Mouse (Mus musculus): ENCODE measurements around the gene Dnaic1. TPM values are rescaled to one million over a fixed set of nuclear protein-coding genes. Genes with fewer than 3 reads are reported as not detected.

The Dnaic1 gene
- total RNA-seq, 1 experiment: 1.7 TPM

GRCm38 (mm10) chr4:41527996-41528395, 41.6 kb upstream of the Dnaic1 start:
- H3K36me3 ChIP-seq (ENCODE audit: control insufficient read depth, insufficient read depth, low read length, poor library complexity, severe bottlenecking): no peaks in the 10 kb centered on the region
- TF ChIP-seq ZNF384 (IDR thresholded peaks at IDR 0.05; ENCODE audit: low read depth, low read length) (no peak), CHD2 (IDR thresholded peaks at IDR 0.05; ENCODE audit: low read depth, low read length) (no peak), ZC3H11A (IDR thresholded peaks at IDR 0.05; ENCODE audit: borderline replicate concordance, low read depth, low read length) (no peak), HCFC1 (IDR thresholded peaks at IDR 0.05; ENCODE audit: borderline replicate concordance, insufficient read depth, low read length) (no peak), MAFK (IDR thresholded peaks at IDR 0.05; ENCODE audit: insufficient read depth, low read depth, low read length) (no peak)
- no peak overlapping the region for H3K27ac ChIP-seq (ENCODE audit: insufficient read depth, low read depth, low read length, poor library complexity, severe bottlenecking)
- no peaks in the 10 kb centered on the region for H3K9me3 ChIP-seq (ENCODE audit: control insufficient read depth, insufficient read depth, low read depth, low read length)
- no peak for DNase-seq (ENCODE audit: low read depth, low spot score)
- in situ Hi-C loops (cut with MboI; ENCODE audit: low sequenced_read_pairs in 2 of 2, unreplicated experiment in 2 of 2): no loop called here
- no peak overlapping the region for H3K9ac ChIP-seq (ENCODE audit: insufficient read depth, low read depth, low read length, poor library complexity, severe bottlenecking)
- H3K4me3 ChIP-seq (ENCODE audit: insufficient read depth in 1 of 2, low read depth in 1 of 2, low read length in 2 of 2, poor library complexity in 1 of 2, severe bottlenecking in 1 of 2): no peak overlapping the region
- no peaks in the 10 kb centered on the region; a peak in 1 of 4 replicates for H3K4me1 ChIP-seq (ENCODE audit: control insufficient read depth in 2 of 2, insufficient read depth in 2 of 2, low read length in 2 of 2, poor library complexity in 1 of 2)

DNA sequence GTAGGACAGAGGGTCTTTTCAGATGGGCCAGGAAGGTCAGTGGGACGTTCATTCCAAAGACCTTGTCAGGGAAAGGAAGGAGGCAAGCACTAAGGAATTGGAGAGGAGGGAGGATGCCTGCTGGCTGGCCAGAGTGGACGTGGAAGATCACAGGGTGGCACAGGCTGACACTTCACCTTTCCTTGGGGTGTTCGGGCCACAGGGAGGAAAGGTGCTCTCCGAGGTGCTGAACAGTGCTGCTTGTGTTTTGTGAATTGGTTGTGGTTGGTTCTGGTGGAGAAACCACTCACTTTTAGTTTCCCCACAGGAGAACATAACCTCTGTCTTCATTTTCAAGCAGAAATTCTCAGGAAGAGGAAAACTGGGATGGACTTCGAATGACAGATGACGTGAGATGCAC, 37.2 kb upstream of the Dnaic1 start:
- Histone ChIP-seq H3K27ac (ENCODE audit: insufficient read depth, low read depth, low read length, poor library complexity, severe bottlenecking) (no peak overlapping the region), H3K9me3 (ENCODE audit: control insufficient read depth, insufficient read depth, low read depth, low read length) (no peaks in the 10 kb centered on the region), H3K4me1 (ENCODE audit: control insufficient read depth in 2 of 2, insufficient read depth in 2 of 2, low read length in 2 of 2, poor library complexity in 1 of 2) (no peaks in the 10 kb centered on the region; a peak in 1 of 4 replicates), H3K4me3 (ENCODE audit: insufficient read depth in 1 of 2, low read depth in 1 of 2, low read length in 2 of 2, poor library complexity in 1 of 2, severe bottlenecking in 1 of 2) (no peak overlapping the region), H3K36me3 (ENCODE audit: control insufficient read depth, insufficient read depth, low read length, poor library complexity, severe bottlenecking) (no peaks in the 10 kb centered on the region), H3K9ac (ENCODE audit: insufficient read depth, low read depth, low read length, poor library complexity, severe bottlenecking) (no peak overlapping the region)
- DNase-seq (ENCODE audit: low read depth, low spot score): peak; percentile 48
- in situ Hi-C loops (cut with MboI; ENCODE audit: low sequenced_read_pairs in 2 of 2, unreplicated experiment in 2 of 2): no loop called here
- TF ChIP-seq MAFK (IDR thresholded peaks at IDR 0.05; ENCODE audit: insufficient read depth, low read depth, low read length) (no peak), ZC3H11A (IDR thresholded peaks at IDR 0.05; ENCODE audit: borderline replicate concordance, low read depth, low read length) (no peak), CHD2 (IDR thresholded peaks at IDR 0.05; ENCODE audit: low read depth, low read length) (no peak), HCFC1 (IDR thresholded peaks at IDR 0.05; ENCODE audit: borderline replicate concordance, insufficient read depth, low read length) (no peak), ZNF384 (IDR thresholded peaks at IDR 0.05; ENCODE audit: low read depth, low read length) (no peak)

DNA sequence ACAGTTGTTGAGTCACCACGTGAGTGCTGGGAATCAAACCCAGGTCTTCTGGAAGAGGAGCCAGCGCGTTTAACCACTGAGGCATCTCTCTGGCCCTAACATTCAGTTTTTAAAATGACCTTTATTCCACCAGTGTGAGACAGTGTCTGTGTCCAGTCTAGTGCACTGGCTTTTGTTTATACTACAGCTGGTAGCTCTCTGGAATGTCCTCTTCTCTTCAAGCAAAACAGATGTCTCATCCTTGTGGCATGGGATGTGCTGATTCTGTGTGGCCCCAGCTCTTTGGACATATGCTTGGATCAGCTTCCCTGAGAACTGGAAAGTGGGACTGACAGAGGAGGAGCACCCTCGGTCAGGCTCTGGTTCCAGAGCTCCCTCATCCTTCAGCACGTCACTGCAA, 34.7 kb upstream of the Dnaic1 start:
- H3K27ac ChIP-seq (ENCODE audit: insufficient read depth, low read depth, low read length, poor library complexity, severe bottlenecking): no peak overlapping the region
- H3K4me3 ChIP-seq (ENCODE audit: insufficient read depth in 1 of 2, low read depth in 1 of 2, low read length in 2 of 2, poor library complexity in 1 of 2, severe bottlenecking in 1 of 2): no peak overlapping the region
- in situ Hi-C loops (cut with MboI; ENCODE audit: low sequenced_read_pairs in 2 of 2, unreplicated experiment in 2 of 2): no loop called here
- H3K36me3 ChIP-seq (ENCODE audit: control insufficient read depth, insufficient read depth, low read length, poor library complexity, severe bottlenecking): no peaks in the 10 kb centered on the region
- TF ChIP-seq ZNF384 (IDR thresholded peaks at IDR 0.05; ENCODE audit: low read depth, low read length): no peak
- no peak for TF ChIP-seq HCFC1 (IDR thresholded peaks at IDR 0.05; ENCODE audit: borderline replicate concordance, insufficient read depth, low read length)
- no peak for TF ChIP-seq CHD2 (IDR thresholded peaks at IDR 0.05; ENCODE audit: low read depth, low read length)
- no peak for TF ChIP-seq ZC3H11A (IDR thresholded peaks at IDR 0.05; ENCODE audit: borderline replicate concordance, low read depth, low read length)
- TF ChIP-seq MAFK (IDR thresholded peaks at IDR 0.05; ENCODE audit: insufficient read depth, low read depth, low read length): no peak
- no peak overlapping the region for H3K9ac ChIP-seq (ENCODE audit: insufficient read depth, low read depth, low read length, poor library complexity, severe bottlenecking)
- no peaks in the 10 kb centered on the region for H3K9me3 ChIP-seq (ENCODE audit: control insufficient read depth, insufficient read depth, low read depth, low read length)
- DNase-seq (ENCODE audit: low read depth, low spot score): no peak
- H3K4me1 ChIP-seq (ENCODE audit: control insufficient read depth in 2 of 2, insufficient read depth in 2 of 2, low read length in 2 of 2, poor library complexity in 1 of 2): no peaks in the 10 kb centered on the region; a peak in 1 of 4 replicates

DNA sequence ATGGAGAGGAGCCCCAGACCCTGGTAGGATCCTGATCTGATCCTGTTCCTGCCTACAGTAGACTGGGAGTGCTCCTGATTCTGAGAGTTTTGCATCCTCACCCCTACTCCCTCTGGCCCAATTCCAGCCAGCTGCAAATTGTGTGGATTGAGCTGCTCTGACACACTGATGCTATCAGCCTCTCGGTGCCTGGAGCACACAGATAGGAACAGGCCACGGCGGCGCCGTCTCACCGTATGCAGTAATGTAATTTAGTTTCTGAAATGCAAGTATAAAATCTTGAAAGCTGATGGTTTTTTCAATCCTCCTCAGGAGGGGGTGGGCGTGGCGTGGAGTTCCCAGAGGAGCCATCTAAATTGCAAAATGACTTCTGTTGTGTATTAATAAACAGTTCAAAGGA, 27.4 kb upstream of the Dnaic1 start:
- peaks cover 0 to 4% of the 10 kb centered on the region in 2 experiments; a peak in 1 of 4 replicates for H3K4me1 ChIP-seq (ENCODE audit: control insufficient read depth in 2 of 2, insufficient read depth in 2 of 2, low read length in 2 of 2, poor library complexity in 1 of 2)
- H3K9me3 ChIP-seq (ENCODE audit: control insufficient read depth, insufficient read depth, low read depth, low read length): no peaks in the 10 kb centered on the region
- no peak overlapping the region for H3K4me3 ChIP-seq (ENCODE audit: insufficient read depth in 1 of 2, low read depth in 1 of 2, low read length in 2 of 2, poor library complexity in 1 of 2, severe bottlenecking in 1 of 2)
- TF ChIP-seq CHD2 (IDR thresholded peaks at IDR 0.05; ENCODE audit: low read depth, low read length) (no peak), ZNF384 (IDR thresholded peaks at IDR 0.05; ENCODE audit: low read depth, low read length) (no peak), ZC3H11A (IDR thresholded peaks at IDR 0.05; ENCODE audit: borderline replicate concordance, low read depth, low read length) (no peak), MAFK (IDR thresholded peaks at IDR 0.05; ENCODE audit: insufficient read depth, low read depth, low read length) (no peak), HCFC1 (IDR thresholded peaks at IDR 0.05; ENCODE audit: borderline replicate concordance, insufficient read depth, low read length) (no peak)
- DNase-seq (ENCODE audit: low read depth, low spot score): no peak
- H3K27ac ChIP-seq (ENCODE audit: insufficient read depth, low read depth, low read length, poor library complexity, severe bottlenecking): no peak overlapping the region
- no peak overlapping the region for H3K9ac ChIP-seq (ENCODE audit: insufficient read depth, low read depth, low read length, poor library complexity, severe bottlenecking)
- no peaks in the 10 kb centered on the region for H3K36me3 ChIP-seq (ENCODE audit: control insufficient read depth, insufficient read depth, low read length, poor library complexity, severe bottlenecking)
- in situ Hi-C loops (cut with MboI; ENCODE audit: low sequenced_read_pairs in 2 of 2, unreplicated experiment in 2 of 2): no loop called here

DNA sequence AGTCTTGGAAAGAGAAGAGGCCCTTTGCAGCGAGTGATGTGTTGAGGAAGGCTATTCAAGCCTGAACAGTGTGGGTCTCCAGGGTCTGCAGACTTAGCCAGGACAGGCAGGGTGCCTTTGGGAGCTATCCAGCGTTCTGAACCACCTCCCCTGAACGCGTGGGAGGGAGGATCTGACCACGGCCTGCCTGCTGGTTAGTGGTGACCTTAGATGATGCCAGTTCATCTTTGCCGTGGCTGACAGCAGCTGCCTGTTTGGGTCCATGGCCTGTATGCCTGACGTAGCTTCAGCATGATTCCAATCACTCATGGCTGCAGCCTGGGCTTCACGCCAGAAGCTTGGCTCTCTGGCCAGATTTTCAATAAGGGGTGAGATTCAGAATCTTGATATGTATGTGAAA, 23.6 kb upstream of the Dnaic1 start:
- Histone ChIP-seq H3K4me1 (ENCODE audit: control insufficient read depth in 2 of 2, insufficient read depth in 2 of 2, low read length in 2 of 2, poor library complexity in 1 of 2) (peaks cover 0 to 4% of the 10 kb centered on the region in 2 experiments; a peak in 1 of 4 replicates), H3K4me3 (ENCODE audit: insufficient read depth in 1 of 2, low read depth in 1 of 2, low read length in 2 of 2, poor library complexity in 1 of 2, severe bottlenecking in 1 of 2) (no peak overlapping the region), H3K36me3 (ENCODE audit: control insufficient read depth, insufficient read depth, low read length, poor library complexity, severe bottlenecking) (no peaks in the 10 kb centered on the region), H3K27ac (ENCODE audit: insufficient read depth, low read depth, low read length, poor library complexity, severe bottlenecking) (no peak overlapping the region), H3K9ac (ENCODE audit: insufficient read depth, low read depth, low read length, poor library complexity, severe bottlenecking) (no peak overlapping the region), H3K9me3 (ENCODE audit: control insufficient read depth, insufficient read depth, low read depth, low read length) (no peaks in the 10 kb centered on the region)
- DNase-seq (ENCODE audit: low read depth, low spot score): peak; percentile 40
- in situ Hi-C loops (cut with MboI; ENCODE audit: low sequenced_read_pairs in 2 of 2, unreplicated experiment in 2 of 2): no loop called here
- no peak for TF ChIP-seq ZNF384 (IDR thresholded peaks at IDR 0.05; ENCODE audit: low read depth, low read length)
- no peak for TF ChIP-seq MAFK (IDR thresholded peaks at IDR 0.05; ENCODE audit: insufficient read depth, low read depth, low read length)
- no peak for TF ChIP-seq ZC3H11A (IDR thresholded peaks at IDR 0.05; ENCODE audit: borderline replicate concordance, low read depth, low read length)
- TF ChIP-seq CHD2 (IDR thresholded peaks at IDR 0.05; ENCODE audit: low read depth, low read length): no peak
- TF ChIP-seq HCFC1 (IDR thresholded peaks at IDR 0.05; ENCODE audit: borderline replicate concordance, insufficient read depth, low read length): no peak
